Mouse (Mus musculus) G1E-ER4 (cell line): ENCODE data around the gene Gss. TPM values are rescaled to one million over a fixed set of nuclear protein-coding genes. Genes with fewer than 3 reads are reported as not detected.

Experiments
- GATA1 ChIP-seq: IDR thresholded peaks from one replicate; pipeline ENCODE4 v1.8.0; 2012; ENCODE audit warnings: low read length, inconsistent platforms
- polyA plus RNA-seq: library from polyadenylated mRNA; stranded (reverse); fragments of >175 nt; gene quantifications from 2 replicates; pipeline ENCODE4 v1.2.3, GENCODE M21; 2012

Gss gene
- polyA plus RNA-seq, 1 experiment = 20.9 TPM

- no peak for TF ChIP-seq GATA1
These were observed 40.3 kb downstream of the Gss start for GRCm38 (mm10) chr2:155552336-155552735.

GRCm38 (mm10) chr2:155546955-155547354, 45.7 kb downstream of the Gss start:
- TF ChIP-seq GATA1 = no peak

- no peak for TF ChIP-seq GATA1
These were observed 51.7 kb downstream of the Gss start for GRCm38 (mm10) chr2:155540822-155541458.

- TF ChIP-seq GATA1 = no peak
These were observed 52.9 kb downstream of the Gss start for GRCm38 (mm10) chr2:155539696-155540095.

- no peak for TF ChIP-seq GATA1
These were observed 54.7 kb downstream of the Gss start for GRCm38 (mm10) chr2:155537761-155538462.

GRCm38 (mm10) chr2:155536292-155536691, 56.3 kb downstream of the Gss start:
- TF ChIP-seq GATA1 = no peak

GRCm38 (mm10) chr2:155527367-155527766, 65.2 kb downstream of the Gss start:
- TF ChIP-seq GATA1 = peak; percentile 51

GRCm38 (mm10) chr2:155524378-155524777, 68.2 kb downstream of the Gss start:
- no peak for TF ChIP-seq GATA1

GRCm38 (mm10) chr2:155523706-155524105, 68.9 kb downstream of the Gss start:
- no peak for TF ChIP-seq GATA1

- no peak for TF ChIP-seq GATA1
These were observed 73.9 kb downstream of the Gss start for GRCm38 (mm10) chr2:155518531-155519270.

GRCm38 (mm10) chr2:155517455-155518423, 74.9 kb downstream of the Gss start, which contains the start of the genes Acss2 and Ggt7:
Gene Acss2, plus strand, starts transcription at chr2:155517948.
Gene Ggt7, minus strand, starts transcription at chr2:155518237.
- no peak for TF ChIP-seq GATA1

GRCm38 (mm10) chr2:155515941-155516340, 76.7 kb downstream of the Gss start:
- no peak for TF ChIP-seq GATA1

GRCm38 (mm10) chr2:155514666-155515065, 77.9 kb downstream of the Gss start:
- TF ChIP-seq GATA1 = no peak

- TF ChIP-seq GATA1 = no peak
These were observed 79.1 kb downstream of the Gss start for GRCm38 (mm10) chr2:155513543-155513942.

Other genes starting within 250 kb of the Gss start
- 13.7 and 14.0 TPM in 2 replicates for gene Pigu, start 235.4 kb downstream of the Gss start, polyA plus RNA-seq
- gene Trp53inp2, start 211.8 kb downstream of the Gss start, polyA plus RNA-seq = 2.4 and 3.3 TPM in 2 replicates
- 46.6 and 70.2 TPM in 2 replicates for gene Ncoa6, start 118.9 kb downstream of the Gss start, polyA plus RNA-seq
- 38.4 and 49.7 TPM in 2 replicates for gene Acss2, start 74.9 kb downstream of the Gss start, polyA plus RNA-seq
- not detected in 2 replicates for gene Ggt7, start 74.6 kb downstream of the Gss start, polyA plus RNA-seq
- gene Myh7b, start 18.4 kb upstream of the Gss start, polyA plus RNA-seq = 4.0 and 6.5 TPM in 2 replicates
- gene Trpc4ap, start 99.6 kb upstream of the Gss start, polyA plus RNA-seq = 87.8 and 94.0 TPM in 2 replicates
- 36.5 and 44.1 TPM in 2 replicates for gene Edem2, start 136.7 kb upstream of the Gss start, polyA plus RNA-seq
- not detected in 2 replicates for gene Gm17581, start 143.1 kb upstream of the Gss start, polyA plus RNA-seq
- gene Procr, start 158.3 kb upstream of the Gss start, polyA plus RNA-seq = 0.06 and 0.15 TPM in 2 replicates
- not detected in 2 replicates for gene Mmp24, start 182.5 kb upstream of the Gss start, polyA plus RNA-seq
- 37.2 and 52.9 TPM in 2 replicates for gene BC029722, start 226.6 kb upstream of the Gss start, polyA plus RNA-seq
- 372 and 373 TPM in 2 replicates for gene Eif6, start 234.1 kb upstream of the Gss start, polyA plus RNA-seq
- not detected in 2 replicates for gene Fam83c, start 242.0 kb upstream of the Gss start, polyA plus RNA-seq